Mouse (Mus musculus) lung, postnatal 0 days (tissue): ENCODE measurements around the gene Piezo1. TPM values are rescaled to one million over a fixed set of nuclear protein-coding genes. Genes with fewer than 3 reads are reported as not detected.

Experiments used
- ATAC-seq: fragments of 200-750 bp; cut with Nextera tagmentation; 2 replicates; pipeline ENCODE4 v1.8.0; 2017; ENCODE audit warnings: moderate library complexity
- DNase-seq: peaks from one replicate; pipeline ENCODE4 v3.0.0-alpha.2; 2016; ENCODE audit warnings: low spot score
- H3K27ac ChIP-seq: fragments of 300-500 bp; sonication (generic); 2 replicates; pipeline ENCODE4 v1.5.1; 2014; ENCODE audit warnings: antibody characterized with exemption, mild to moderate bottlenecking, low read length, mixed read lengths
- H3K27me3 ChIP-seq: fragments of 300-500 bp; sonication (generic); replicated peaks from 2 replicates; pipeline ENCODE4 v1.6.1; 2014; ENCODE audit warnings: low read length, mixed read lengths; ENCODE audit not compliant: insufficient read depth
- H3K36me3 ChIP-seq: fragments of 300-500 bp; sonication (generic); 2 replicates; pipeline ENCODE4 v1.6.1; 2014; ENCODE audit warnings: low read length, mixed read lengths; ENCODE audit not compliant: insufficient read depth
- H3K4me1 ChIP-seq: fragments of 300-500 bp; sonication (generic); 2 replicates; pipeline ENCODE4 v1.6.1; 2014; ENCODE audit warnings: antibody characterized with exemption, low read depth, low read length, mixed read lengths; ENCODE audit not compliant: insufficient read depth
- H3K4me2 ChIP-seq: fragments of 300-500 bp; sonication (generic); replicated peaks from 2 replicates; pipeline ENCODE4 v1.6.1; 2014; ENCODE audit warnings: low read depth, mild to moderate bottlenecking, low read length, moderate library complexity, mixed read lengths
- H3K4me3 ChIP-seq: fragments of 300-500 bp; sonication (generic); 2 replicates; pipeline ENCODE4 v1.5.1; 2014; ENCODE audit warnings: low read depth, low read length
- H3K9ac ChIP-seq: fragments of 300-500 bp; sonication (generic); replicated peaks from 2 replicates; pipeline ENCODE4 v1.6.1; 2014; ENCODE audit warnings: low read depth, mild to moderate bottlenecking
- H3K9me3 ChIP-seq: fragments of 300-500 bp; sonication (generic); 2 replicates; pipeline ENCODE4 v1.6.1; 2016; ENCODE audit warnings: low read length, mixed read lengths
- CTCF ChIP-seq: IDR thresholded peaks from 2 replicates; pipeline ENCODE4 v1.5.1; 2016; ENCODE audit warnings: antibody characterized with exemption, mild to moderate bottlenecking
- EP300 ChIP-seq: IDR thresholded peaks from 2 replicates; pipeline ENCODE4 v1.6.1; 2016; ENCODE audit warnings: antibody characterized with exemption, mild to moderate bottlenecking, control low read depth
- WGBS: fragments of 180-500 bp; shearing (Covaris S2); extraction: QIAGEN DNeasy Blood & Tissue Kit; methylation state at CpG from one replicate; pipeline ENCODE4 v1.1.7; 2014; 5-methylcytosine and 5-hydroxymethylcytosine counted together
- polyA plus RNA-seq: library from polyadenylated mRNA; unstranded; fragments of >200 nt; fragmentation: Nextera tagmentation; extraction: Ambion mirVana; gene quantifications from 2 replicates; pipeline ENCODE4 v1.2.1, GENCODE M21; 2015

The Piezo1 gene
- polyA plus RNA-seq, 1 experiment from 2014 or later, result 27.3 TPM

- WGBS, result under 1% methylated on average over 30 of the region's 34 CpGs
Observed at GRCm38 (mm10) chr8:122568109-122568504, 17.0 kb upstream of the Piezo1 start.

GRCm38 (mm10) chr8:122567361-122568108 lies 16.4 kb upstream of the Piezo1 start, which contains the start of gene Cdt1:
Cdt1 (plus strand) TSS chr8:122568015.
- under 1% methylated on average over 58 of the region's 62 CpGs for WGBS

More at GRCm38 (mm10) chr8:122568109-122568504, 17.0 kb upstream of the Piezo1 start:
- peak overlapping the region; percentile 90 for H3K27ac ChIP-seq
- H3K36me3 ChIP-seq, result no peaks in the 10 kb centered on the region
- H3K9me3 ChIP-seq, result no peaks in the 10 kb centered on the region
- DNase-seq (no peak), ATAC-seq (peak; percentile 18)
- H3K9ac ChIP-seq, result peak overlapping the region; percentile 73
- TF ChIP-seq EP300 (no peak), CTCF (no peak)
- peaks cover 10% of the 10 kb centered on the region; the same call in 1 of the 2 replicates for H3K4me1 ChIP-seq
- no peaks in the 10 kb centered on the region for H3K27me3 ChIP-seq
- peak overlapping the region; percentile 83 for H3K4me2 ChIP-seq
- peak overlapping the region; percentile 74 for H3K4me3 ChIP-seq

GRCm38 (mm10) chr8:122566766-122567165 lies 15.6 kb upstream of the Piezo1 start:
- WGBS, result 16% methylated on average over 6 of the region's 6 CpGs
- TF ChIP-seq EP300 (no peak), CTCF (no peak)
- H3K4me3 ChIP-seq, result peak overlapping the region; percentile 74

More at GRCm38 (mm10) chr8:122567361-122568108, 16.4 kb upstream of the Piezo1 start, which contains the start of gene Cdt1:
- Histone ChIP-seq H3K27me3 (no peaks in the 10 kb centered on the region), H3K36me3 (no peaks in the 10 kb centered on the region), H3K4me1 (peaks cover 10% of the 10 kb centered on the region; the same call in 1 of the 2 replicates), H3K4me3 (peak within 1 kb of the TSS; percentile 74), H3K9ac (peak within 1 kb of the TSS; percentile 73), H3K27ac (peak within 1 kb of the TSS; percentile 90), H3K9me3 (no peaks in the 10 kb centered on the region), H3K4me2 (peak within 1 kb of the TSS; percentile 83)
- no peak; the same call in 1 of the 2 replicates for TF ChIP-seq CTCF
- TF ChIP-seq EP300, result 0 out of 2 replicates have a peak, but pooled peaks have one; percentile 29
- DNase-seq, result peak; percentile 98
- ATAC-seq, result peak; percentile 97

GRCm38 (mm10) chr8:122564363-122565352 lies 13.5 kb upstream of the Piezo1 start:
- Histone ChIP-seq H3K4me2 (no peak overlapping the region), H3K27me3 (no peaks in the 10 kb centered on the region), H3K36me3 (no peaks in the 10 kb centered on the region), H3K9me3 (no peaks in the 10 kb centered on the region), H3K27ac (no peak overlapping the region), H3K4me1 (peaks cover 10% of the 10 kb centered on the region; the same call in 1 of the 2 replicates), H3K9ac (no peak overlapping the region), H3K4me3 (no peak overlapping the region)
- TF ChIP-seq CTCF (no peak), EP300 (no peak)
- DNase-seq (peak; percentile 57), ATAC-seq (no peak)
- WGBS, result 70% methylated on average over 25 of the region's 25 CpGs

More at GRCm38 (mm10) chr8:122566766-122567165, 15.6 kb upstream of the Piezo1 start:
- peaks cover 10% of the 10 kb centered on the region; the same call in 1 of the 2 replicates for H3K4me1 ChIP-seq
- ATAC-seq, result no peak
- no peaks in the 10 kb centered on the region for H3K36me3 ChIP-seq
- no peak for DNase-seq
- H3K9ac ChIP-seq, result peak overlapping the region; percentile 73; the same call in 1 of the 2 replicates
- H3K4me2 ChIP-seq, result peak overlapping the region; percentile 83
- no peaks in the 10 kb centered on the region for H3K9me3 ChIP-seq
- no peaks in the 10 kb centered on the region for H3K27me3 ChIP-seq
- peak overlapping the region; percentile 90 for H3K27ac ChIP-seq

GRCm38 (mm10) chr8:122561199-122561598 lies 10.1 kb upstream of the Piezo1 start:
- Histone ChIP-seq H3K4me3 (no peak overlapping the region), H3K27me3 (no peaks in the 10 kb centered on the region), H3K27ac (no peak overlapping the region), H3K4me2 (no peak overlapping the region), H3K4me1 (peaks cover 12% of the 10 kb centered on the region), H3K9me3 (no peaks in the 10 kb centered on the region), H3K36me3 (no peaks in the 10 kb centered on the region), H3K9ac (no peak overlapping the region)
- 62% methylated on average over 5 of the region's 5 CpGs for WGBS
- no peak for TF ChIP-seq EP300
- no peak for TF ChIP-seq CTCF
- peak; percentile 16 for DNase-seq
- ATAC-seq, result no peak
